Mouse (Mus musculus) midbrain, embryonic 16.5 days (tissue): ENCODE data around the gene Defb33. TPM values are rescaled to one million over a fixed set of nuclear protein-coding genes. Genes with fewer than 3 reads are reported as not detected.

Experiments used
- ATAC-seq: fragments of 200-750 bp; cut with Nextera tagmentation; 2 replicates; pipeline ENCODE4 v1.8.0; 2017; ENCODE audit warnings: moderate TSS enrichment
- H3K27ac ChIP-seq: fragments of 300-500 bp; sonication (generic); 2 replicates; pipeline ENCODE4 v1.5.1; 2014; ENCODE audit warnings: mild to moderate bottlenecking, low read length, mixed read lengths
- H3K27me3 ChIP-seq: fragments of 300-500 bp; sonication (generic); 2 replicates; pipeline ENCODE4 v1.6.1; 2014; ENCODE audit warnings: low read depth, low read length, mixed read lengths; ENCODE audit not compliant: control insufficient read depth, insufficient read depth
- H3K36me3 ChIP-seq: fragments of 300-500 bp; sonication (generic); 2 replicates; pipeline ENCODE4 v1.6.1; 2014; ENCODE audit warnings: mild to moderate bottlenecking, low read length, moderate library complexity, mixed read lengths; ENCODE audit not compliant: control insufficient read depth, insufficient read depth
- H3K4me1 ChIP-seq: fragments of 300-500 bp; sonication (generic); 2 replicates; pipeline ENCODE4 v1.6.1; 2014; ENCODE audit warnings: mild to moderate bottlenecking, low read length, mixed read lengths; ENCODE audit not compliant: control insufficient read depth, insufficient read depth
- H3K4me2 ChIP-seq: fragments of 300-500 bp; sonication (generic); 2 replicates; pipeline ENCODE4 v1.6.1; 2014; ENCODE audit warnings: mild to moderate bottlenecking, low read length, mixed read lengths
- H3K4me3 ChIP-seq: fragments of 300-500 bp; sonication (generic); 2 replicates; pipeline ENCODE4 v1.5.1; 2014; ENCODE audit warnings: low read depth, mild to moderate bottlenecking, low read length, moderate library complexity, mixed read lengths
- H3K9ac ChIP-seq: fragments of 300-500 bp; sonication (generic); 2 replicates; pipeline ENCODE4 v1.6.1; 2014; ENCODE audit warnings: low read depth, low read length, mixed read lengths
- H3K9me3 ChIP-seq: fragments of 300-500 bp; sonication (generic); replicated peaks from 2 replicates; pipeline ENCODE4 v1.6.1; 2014; ENCODE audit warnings: mild to moderate bottlenecking, low read length, mixed read lengths; ENCODE audit not compliant: control insufficient read depth, poor library complexity, severe bottlenecking
- WGBS: fragments of 180-500 bp; shearing (Covaris S2); extraction: QIAGEN DNeasy Blood & Tissue Kit; methylation state at CpG from one replicate; pipeline ENCODE4 v1.1.7; 2014; 5-methylcytosine and 5-hydroxymethylcytosine counted together
- polyA plus RNA-seq: library from polyadenylated mRNA; unstranded; fragments of >200 nt; fragmentation: Nextera tagmentation; extraction: Ambion mirVana; gene quantifications from 2 replicates; pipeline ENCODE4 v1.2.1, GENCODE M21; 2015

Defb33 gene
- not detected in 2 replicates for polyA plus RNA-seq

DNA sequence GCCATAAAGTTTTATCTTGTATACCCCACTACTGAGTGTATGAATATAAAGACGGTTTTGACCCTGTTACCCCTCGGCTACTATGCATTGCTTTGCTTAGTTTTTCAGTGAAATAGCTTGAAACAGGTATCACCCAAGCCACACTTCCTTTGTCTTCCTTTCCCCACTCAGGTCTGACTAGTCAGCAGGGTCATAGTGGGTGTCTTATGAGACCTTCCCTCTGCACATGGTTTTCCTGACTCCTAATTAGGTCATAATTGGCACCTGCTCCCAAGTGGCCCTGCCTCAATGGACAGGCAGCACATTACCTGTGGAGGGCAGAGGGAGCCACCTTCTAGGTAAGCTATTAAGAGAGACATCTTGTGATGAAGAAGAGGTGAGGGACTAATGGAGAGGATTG, at the start of gene Defb33:
Gene Defb33 (plus strand): TSS at position 301 of the 400 bp plus-strand sequence.
- no peaks in the 10 kb centered on the region for H3K4me1 ChIP-seq
- no peak within 1 kb of the TSS for H3K4me3 ChIP-seq
- no peak for ATAC-seq
- H3K9me3 ChIP-seq, result peaks cover 37% of the 10 kb centered on the region
- H3K36me3 ChIP-seq, result no peaks in the 10 kb centered on the region
- no peak within 1 kb of the TSS for H3K4me2 ChIP-seq
- no peaks in the 10 kb centered on the region for H3K27me3 ChIP-seq
- H3K9ac ChIP-seq, result no peak within 1 kb of the TSS
- no peak within 1 kb of the TSS for H3K27ac ChIP-seq
- 83% methylated on average over 2 of the region's 2 CpGs for WGBS

DNA sequence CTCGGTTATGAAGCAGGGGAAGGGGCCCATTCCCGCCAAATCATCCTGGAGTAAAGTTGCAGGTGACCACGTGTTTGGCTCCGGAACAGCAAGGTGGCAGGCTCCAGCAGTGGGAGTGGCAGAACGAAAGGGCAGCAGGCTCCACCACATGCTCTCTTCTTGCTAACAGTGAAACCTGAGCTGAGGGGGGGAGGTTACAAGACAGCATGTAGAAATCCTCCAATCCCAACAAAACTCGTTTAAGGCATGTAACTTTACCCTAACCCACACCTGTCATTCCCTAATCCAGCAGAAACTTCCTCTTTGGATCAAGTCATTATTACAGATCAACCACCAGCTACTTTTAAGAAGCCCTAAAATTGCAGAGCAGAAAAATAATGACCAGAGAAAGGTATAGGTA, 17.9 kb upstream of the Defb33 start:
- H3K9me3 ChIP-seq, result peaks cover 20% of the 10 kb centered on the region
- H3K4me3 ChIP-seq, result no peak overlapping the region
- no peaks in the 10 kb centered on the region for H3K36me3 ChIP-seq
- no peak overlapping the region for H3K4me2 ChIP-seq
- 51% methylated on average over 6 of the region's 6 CpGs for WGBS
- H3K27ac ChIP-seq, result no peak overlapping the region
- no peak overlapping the region for H3K9ac ChIP-seq
- ATAC-seq, result no peak
- H3K4me1 ChIP-seq, result no peaks in the 10 kb centered on the region
- H3K27me3 ChIP-seq, result no peaks in the 10 kb centered on the region

DNA sequence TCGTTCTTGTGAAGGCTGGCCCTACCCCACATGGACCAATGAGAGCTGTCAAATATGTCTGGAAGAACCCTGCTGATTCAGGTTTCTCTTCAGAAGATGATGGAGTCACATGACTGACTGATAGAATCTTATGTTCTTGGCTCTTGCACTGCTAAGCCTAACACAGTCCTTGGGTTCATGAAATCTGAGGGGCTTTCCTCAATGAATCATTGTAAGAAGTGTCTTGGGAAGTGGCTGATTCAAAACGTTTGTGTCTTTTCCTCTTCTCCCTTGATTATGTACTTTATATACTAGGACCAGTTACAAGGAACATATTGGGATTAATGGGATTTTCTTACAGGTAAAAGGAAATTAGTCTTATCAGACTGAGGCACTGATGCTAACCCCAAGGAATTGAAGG, 10.1 kb downstream of the Defb33 start, which contains the start of gene Gm15056:
Gene Gm15056 (minus strand): TSS at position 101 of the 400 bp plus-strand sequence.
- Histone ChIP-seq H3K9me3 (peaks cover 23% of the 10 kb centered on the region), H3K4me2 (no peak within 1 kb of the TSS), H3K4me3 (no peak within 1 kb of the TSS), H3K36me3 (no peaks in the 10 kb centered on the region), H3K27me3 (no peaks in the 10 kb centered on the region), H3K27ac (no peak within 1 kb of the TSS), H3K9ac (no peak within 1 kb of the TSS), H3K4me1 (no peaks in the 10 kb centered on the region)
- WGBS, result 44% methylated on average over 2 of the region's 2 CpGs
- ATAC-seq, result no peak

DNA sequence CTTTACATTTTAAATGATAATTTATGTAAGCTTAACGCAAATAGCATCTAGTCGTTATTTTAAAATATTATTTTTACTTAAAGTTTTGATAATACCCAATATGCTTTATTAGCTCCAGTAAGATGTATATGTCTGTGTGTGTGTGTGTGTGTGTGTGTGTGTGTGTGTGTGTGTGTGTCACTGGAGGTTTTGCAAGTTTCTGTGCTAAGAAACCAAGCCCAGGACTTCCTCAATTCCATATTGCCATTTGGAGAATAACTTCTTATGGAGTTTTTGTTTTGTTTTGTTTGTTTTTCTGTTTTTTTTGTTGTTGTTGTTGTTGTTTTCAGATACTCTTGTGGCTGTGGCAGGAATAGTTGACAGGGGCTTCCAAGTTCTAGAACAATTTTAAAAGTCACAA, 14.7 kb downstream of the Defb33 start:
- H3K9me3 ChIP-seq, result peaks cover 10% of the 10 kb centered on the region
- 93% methylated on average over 2 of the region's 2 CpGs for WGBS
- no peaks in the 10 kb centered on the region for H3K27me3 ChIP-seq
- no peak overlapping the region for H3K9ac ChIP-seq
- H3K4me1 ChIP-seq, result no peaks in the 10 kb centered on the region
- ATAC-seq, result no peak
- H3K4me3 ChIP-seq, result no peak overlapping the region
- no peak overlapping the region for H3K4me2 ChIP-seq
- no peaks in the 10 kb centered on the region for H3K36me3 ChIP-seq
- H3K27ac ChIP-seq, result no peak overlapping the region

DNA sequence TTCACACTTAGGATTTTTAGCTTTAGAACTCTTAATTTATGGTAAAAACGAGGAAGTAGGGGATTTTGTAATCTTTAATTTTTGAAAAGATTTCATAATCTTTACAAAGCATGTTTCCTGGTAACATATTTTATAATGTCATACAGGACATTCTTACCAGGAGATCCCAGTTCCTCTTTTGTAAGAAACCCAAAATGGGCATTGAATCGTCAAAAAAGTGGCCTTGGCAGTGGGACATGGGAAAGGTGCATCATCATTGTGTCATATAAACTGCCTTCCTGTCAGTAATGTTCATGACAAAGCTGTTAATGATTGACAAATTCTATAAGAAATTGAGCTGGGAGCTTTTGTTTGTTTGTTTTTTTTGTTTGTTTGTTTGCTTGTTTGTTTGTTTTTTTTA, 15.8 kb downstream of the Defb33 start:
- peaks cover 12% of the 10 kb centered on the region for H3K9me3 ChIP-seq
- 65% methylated on average over 2 of the region's 2 CpGs for WGBS
- H3K4me1 ChIP-seq, result no peaks in the 10 kb centered on the region
- no peaks in the 10 kb centered on the region for H3K27me3 ChIP-seq
- no peak for ATAC-seq
- H3K36me3 ChIP-seq, result no peaks in the 10 kb centered on the region
- H3K9ac ChIP-seq, result no peak overlapping the region
- no peak overlapping the region for H3K4me2 ChIP-seq
- H3K4me3 ChIP-seq, result no peak overlapping the region
- no peak overlapping the region for H3K27ac ChIP-seq

DNA sequence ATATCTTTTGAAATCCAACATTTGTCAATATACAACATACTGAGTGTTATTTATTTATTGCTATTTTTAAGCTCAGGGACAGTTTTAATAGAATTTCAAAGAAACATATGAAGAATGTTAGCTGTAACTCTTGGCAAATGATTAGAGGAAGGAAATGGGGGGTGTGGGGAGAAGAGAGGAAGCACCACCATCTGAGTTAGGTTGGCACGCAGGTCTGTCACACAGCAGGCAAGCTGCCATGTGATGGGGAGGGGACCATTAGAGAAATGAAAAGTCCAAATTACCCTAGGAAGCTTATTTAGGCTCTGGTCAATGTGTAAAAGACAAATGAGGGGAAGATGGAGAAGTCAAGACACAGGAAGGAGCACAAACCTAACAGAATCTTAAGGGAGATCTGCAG, 19.8 kb downstream of the Defb33 start:
- 86% methylated on average over 1 of the region's 1 CpGs for WGBS
- peaks cover 12% of the 10 kb centered on the region for H3K9me3 ChIP-seq
- no peaks in the 10 kb centered on the region for H3K27me3 ChIP-seq
- H3K4me2 ChIP-seq, result no peak overlapping the region
- no peak overlapping the region for H3K4me3 ChIP-seq
- no peak overlapping the region for H3K27ac ChIP-seq
- no peaks in the 10 kb centered on the region for H3K4me1 ChIP-seq
- ATAC-seq, result no peak
- H3K36me3 ChIP-seq, result no peaks in the 10 kb centered on the region
- no peak overlapping the region for H3K9ac ChIP-seq

DNA sequence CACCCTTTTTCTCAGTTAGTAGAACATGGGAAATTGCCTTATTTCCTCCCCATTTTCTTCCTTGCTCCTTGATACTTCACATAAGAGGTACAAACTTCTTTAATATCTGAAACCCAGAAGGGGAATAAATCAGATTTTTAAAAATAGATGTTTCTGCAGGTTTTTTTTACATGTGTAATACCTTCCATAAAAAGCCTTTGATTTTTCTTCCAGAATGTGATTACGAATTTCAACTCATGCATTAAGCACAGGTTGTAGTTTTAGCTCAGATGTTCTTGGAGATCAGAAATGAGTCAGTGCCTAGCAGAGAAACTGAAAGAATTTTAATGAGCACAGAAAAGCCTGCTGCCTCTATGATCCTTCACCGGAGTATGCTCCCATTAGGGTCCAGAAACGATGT, 29.5 kb downstream of the Defb33 start, which contains the start of gene Gm6040:
Gene Gm6040 (minus strand): TSS at position 101 of the 400 bp plus-strand sequence.
- Histone ChIP-seq H3K4me3 (no peak within 1 kb of the TSS), H3K4me1 (no peaks in the 10 kb centered on the region), H3K9ac (no peak within 1 kb of the TSS), H3K27ac (no peak within 1 kb of the TSS), H3K27me3 (no peaks in the 10 kb centered on the region), H3K9me3 (peaks cover 27% of the 10 kb centered on the region), H3K36me3 (no peaks in the 10 kb centered on the region), H3K4me2 (no peak within 1 kb of the TSS)
- no peak for ATAC-seq
- WGBS, result 73% methylated on average over 3 of the region's 3 CpGs

DNA sequence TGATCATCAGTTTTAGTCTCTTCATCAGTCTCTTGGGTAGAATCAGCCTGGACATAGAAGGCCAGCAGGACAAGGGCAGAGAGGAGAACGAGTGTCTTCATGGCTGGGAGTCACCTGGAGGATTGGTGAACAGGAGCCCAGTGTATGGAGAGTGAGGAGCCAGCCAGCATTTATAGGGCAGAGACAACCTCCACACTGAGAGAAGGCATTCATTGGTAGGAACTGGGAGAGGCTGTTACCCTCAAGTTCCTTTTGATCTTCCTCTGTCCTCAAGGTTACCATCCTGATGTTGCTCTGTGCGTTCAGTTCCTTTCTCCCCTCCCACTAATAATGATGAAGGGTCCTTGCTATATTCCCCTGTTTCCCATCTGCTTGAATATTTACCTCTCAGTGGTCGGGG, 52.1 kb downstream of the Defb33 start, which contains the start of gene AY761185:
Gene AY761185 (minus strand): TSS at position 101 of the 400 bp plus-strand sequence.
- Histone ChIP-seq H3K9me3 (peaks cover 17% of the 10 kb centered on the region; the same call in 1 of the 2 replicates), H3K36me3 (no peaks in the 10 kb centered on the region), H3K4me2 (no peak within 1 kb of the TSS), H3K27me3 (no peaks in the 10 kb centered on the region), H3K27ac (no peak within 1 kb of the TSS), H3K4me3 (no peak within 1 kb of the TSS), H3K9ac (no peak within 1 kb of the TSS), H3K4me1 (no peaks in the 10 kb centered on the region)
- WGBS, result 76% methylated on average over 3 of the region's 3 CpGs
- ATAC-seq, result no peak
